Mouse (Mus musculus): ENCODE measurements around the gene Nme1. TPM values are rescaled to one million over a fixed set of nuclear protein-coding genes. Genes with fewer than 3 reads are reported as not detected.

Nme1 gene
- total RNA-seq, 2 experiments from 2014 or later = 18.2 to 20.6 TPM

DNA sequence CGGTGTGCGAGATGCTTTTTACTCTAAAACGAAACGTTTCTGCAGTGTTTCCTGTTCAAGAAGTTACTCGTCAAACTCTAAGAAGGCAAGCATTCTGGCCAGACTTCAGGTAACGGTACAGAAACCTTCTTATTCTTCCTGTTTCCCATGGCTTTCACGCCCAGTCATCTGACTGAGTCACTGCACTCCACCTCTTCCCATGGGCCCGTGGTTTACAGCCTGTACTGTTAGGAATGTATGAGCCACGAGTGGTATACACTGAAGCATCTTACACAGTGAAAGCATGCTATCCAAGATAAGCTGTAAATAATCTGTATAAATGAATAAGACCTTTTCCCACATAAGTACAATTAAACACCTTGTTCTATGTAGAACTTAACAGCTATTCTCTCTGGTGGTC is 59.5 kb downstream of the Nme1 start:
- DNase-seq = no peak
- intact Hi-C loops (cut with DNase I; ENCODE audit: low total_unique reads) = no loop called here

DNA sequence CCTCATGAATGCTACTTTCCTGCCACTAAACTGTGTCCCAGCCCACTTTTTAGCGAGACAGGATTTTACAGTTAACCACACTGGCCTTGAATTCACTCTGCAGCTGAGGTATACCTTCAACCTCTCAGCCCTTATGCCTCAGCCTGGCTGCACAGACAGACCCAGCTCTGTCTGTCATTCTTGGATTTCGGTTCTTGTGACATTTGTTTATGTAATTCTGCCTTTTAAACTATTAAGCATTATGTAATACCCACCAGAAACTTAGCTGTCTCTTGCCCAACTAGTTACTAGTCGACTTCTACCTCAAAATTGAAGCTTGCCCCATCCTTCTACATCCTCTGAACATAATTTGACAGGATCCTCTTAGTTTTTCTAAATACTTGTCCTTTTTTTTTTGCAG is 60.5 kb downstream of the Nme1 start:
- intact Hi-C loops (cut with DNase I; ENCODE audit: low total_unique reads) = no loop called here
- DNase-seq = no peak

Other genes starting within 250 kb of the Nme1 start
- gene Utp18, start 82.8 kb downstream of the Nme1 start, total RNA-seq (2021) = 10 to 100 TPM in 1 of 2 experiments, 1 to 10 TPM in 1; 7.8 to 10.7 TPM
- 10 to 100 TPM; 12.4 to 19.0 TPM for gene Mbtd1, start 82.7 kb downstream of the Nme1 start, total RNA-seq (2021)
- gene Nme2, start 12.3 kb downstream of the Nme1 start, total RNA-seq (2021) = 100 to 1,000 TPM; 541 to 581 TPM
- gene Gm20390, start 228 bp downstream of the Nme1 start, total RNA-seq (2021) = 10 to 100 TPM; 19.9 to 21.9 TPM
- gene Spag9, start 27.6 kb upstream of the Nme1 start, total RNA-seq (2021) = 100 to 1,000 TPM; 120 to 123 TPM
- 100 to 1,000 TPM; 133 to 139 TPM for gene Tob1, start 242.9 kb upstream of the Nme1 start, total RNA-seq (2021)

All from gastrocnemius, postnatal 14 days (tissue).